Mouse (Mus musculus) right cerebral cortex, postnatal 14 days (tissue): ENCODE measurements around the gene Pofut2.
A peak's percentile ranks its signal among the peaks of the same experiment; 100 is the strongest.

Source experiments
- DNase-seq: peaks from one replicate; pipeline ENCODE4 v3.0.0; 2022

Pofut2 gene

DNA sequence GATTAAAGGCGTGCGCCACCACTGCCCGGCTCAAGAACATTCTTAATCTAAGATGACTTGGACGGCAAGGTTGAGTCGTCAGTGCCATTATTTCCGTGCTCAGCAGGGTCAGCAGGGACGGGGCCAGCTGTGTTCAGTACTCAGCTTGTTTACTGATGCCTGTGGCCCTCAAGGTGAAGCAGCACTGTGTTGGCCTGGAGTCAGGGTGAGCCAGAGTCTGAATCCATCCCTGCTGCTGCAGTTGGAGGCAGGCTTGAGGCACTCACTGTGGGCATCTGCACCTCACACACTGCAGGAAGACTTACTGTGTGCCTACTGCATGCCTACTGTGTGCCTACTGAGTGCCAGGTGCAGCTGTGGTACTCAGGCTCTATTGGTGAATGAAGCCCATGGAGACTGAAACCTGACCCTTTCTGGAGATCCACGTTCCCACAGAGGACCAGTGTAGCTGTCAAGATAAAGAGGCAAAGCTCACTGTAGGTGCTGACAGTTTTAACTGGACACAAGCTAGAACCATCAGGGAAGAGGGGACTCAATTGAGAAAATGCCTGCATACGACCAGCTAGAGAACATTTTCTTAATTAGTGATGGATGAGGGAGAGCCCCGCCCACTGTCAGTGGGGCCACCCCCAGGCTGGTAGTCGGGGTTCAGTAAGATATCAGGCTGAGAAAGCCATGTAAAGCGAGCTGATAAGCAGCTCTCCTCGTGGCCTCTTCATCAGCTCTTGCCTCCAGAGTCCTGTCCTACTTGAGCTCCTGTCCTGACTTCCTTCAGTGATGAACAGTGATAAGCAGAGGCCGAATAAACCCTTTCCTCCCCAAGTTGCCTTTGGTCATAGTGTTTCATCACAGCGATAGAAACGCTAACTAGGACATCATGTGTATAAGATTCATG lies 26.9 kb upstream of the Pofut2 start:
- DNase-seq = no peak

DNA sequence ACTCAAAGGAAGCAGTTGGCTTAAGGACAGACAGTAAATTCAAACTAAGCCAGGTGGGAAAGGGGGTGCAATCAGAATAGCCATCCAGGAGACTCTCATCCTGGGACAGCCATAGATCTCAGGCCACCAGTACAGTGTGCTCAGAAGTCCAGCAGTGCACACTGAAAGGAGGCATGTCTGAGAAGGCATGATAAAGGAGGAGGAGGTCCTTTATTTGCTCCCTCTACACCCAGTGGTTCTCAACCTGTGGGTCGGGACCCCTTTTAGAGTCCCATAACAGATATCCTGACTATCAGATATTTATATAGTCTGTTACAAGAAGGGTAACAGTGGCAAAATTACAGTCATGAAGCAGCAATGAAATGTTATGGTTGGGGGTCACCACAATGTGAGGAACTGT lies 25.8 kb upstream of the Pofut2 start:
- no peak for DNase-seq

DNA sequence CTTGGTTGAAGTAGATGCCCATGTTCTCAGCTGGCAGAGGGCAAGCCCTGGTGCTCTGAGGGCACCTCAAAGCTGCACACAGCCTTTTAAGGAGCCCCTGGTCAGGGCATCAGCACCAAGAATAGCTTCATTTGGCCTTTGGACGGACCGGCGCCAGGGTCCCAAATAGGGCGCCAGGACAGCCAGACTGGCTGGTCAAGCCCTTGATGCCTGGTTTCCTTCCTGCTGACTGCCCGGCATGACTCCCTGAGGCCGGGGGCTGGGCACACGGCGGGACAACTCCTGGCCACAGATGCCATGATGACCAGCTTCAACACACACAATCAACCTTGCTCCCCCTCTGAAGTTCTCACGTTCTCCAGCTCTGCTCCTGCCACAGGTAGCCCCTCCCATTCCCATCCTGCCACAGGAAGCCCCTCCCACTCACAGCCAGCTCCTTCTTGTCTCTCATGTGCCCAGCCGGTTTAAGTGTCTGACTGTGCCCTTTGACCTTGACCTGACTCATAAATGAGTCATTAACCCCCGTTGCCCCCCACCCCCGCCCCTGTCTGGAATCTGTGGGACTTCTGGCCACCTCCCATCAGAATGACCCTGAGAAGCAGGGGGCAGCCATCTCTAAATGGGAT lies 23.9 kb upstream of the Pofut2 start:
- no peak for DNase-seq

DNA sequence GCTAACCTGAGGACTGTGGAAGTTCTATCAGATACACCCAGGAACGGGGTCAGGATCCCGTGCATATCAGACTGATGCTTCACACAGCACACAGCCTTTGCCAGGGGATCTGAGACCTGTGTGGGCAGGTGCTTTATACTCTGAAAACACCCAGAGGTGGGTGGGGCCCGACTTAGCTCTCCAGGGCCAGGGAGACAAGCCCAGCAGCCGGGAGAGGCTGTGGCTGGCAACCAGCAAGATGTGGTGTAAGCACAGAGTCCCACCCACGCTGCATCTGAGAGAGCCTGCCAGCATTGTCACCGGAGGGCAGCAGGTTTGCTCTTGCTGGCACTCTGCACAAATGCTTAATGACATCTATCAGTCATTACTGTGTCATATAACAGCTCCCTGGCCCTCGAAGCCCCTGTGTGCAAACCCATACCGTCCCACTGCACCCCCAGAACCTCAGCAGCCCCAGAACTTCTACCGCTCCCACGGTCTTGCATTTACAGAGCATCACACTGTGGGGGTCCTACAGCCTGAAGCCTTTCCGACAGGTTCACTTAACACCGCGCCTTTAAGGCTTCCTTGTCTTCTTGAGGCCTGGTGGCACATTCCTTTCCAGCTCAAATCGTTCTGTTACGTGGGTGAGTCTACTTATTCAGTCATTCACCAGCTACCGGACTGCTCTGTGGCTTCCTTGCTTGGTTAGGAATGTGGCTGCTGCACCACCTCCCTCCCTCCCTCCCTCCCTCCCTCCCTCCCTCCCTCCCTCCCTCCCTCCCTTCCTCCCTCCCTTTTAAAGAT lies 21.0 kb upstream of the Pofut2 start:
- DNase-seq = no peak

DNA sequence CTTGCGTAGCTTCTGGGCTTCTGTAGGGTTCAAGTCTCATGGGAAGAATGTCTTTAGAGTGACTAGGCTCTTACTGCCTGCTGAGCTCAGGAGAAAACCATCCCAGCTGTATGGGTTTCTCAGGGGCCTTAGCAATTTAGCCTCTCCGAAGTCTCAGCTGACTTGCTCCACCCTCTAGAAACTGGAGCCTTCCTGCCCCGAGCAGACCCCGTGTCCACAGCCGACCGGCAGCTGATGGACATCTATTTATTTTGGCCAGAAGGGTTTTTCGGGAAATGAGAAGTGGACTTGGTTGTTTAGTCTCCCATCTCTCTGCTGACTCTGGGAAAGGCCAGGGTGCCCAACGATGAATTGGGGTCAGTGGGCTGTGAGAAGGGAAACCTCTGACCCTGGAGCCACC lies 18.3 kb upstream of the Pofut2 start:
- DNase-seq = no peak

DNA sequence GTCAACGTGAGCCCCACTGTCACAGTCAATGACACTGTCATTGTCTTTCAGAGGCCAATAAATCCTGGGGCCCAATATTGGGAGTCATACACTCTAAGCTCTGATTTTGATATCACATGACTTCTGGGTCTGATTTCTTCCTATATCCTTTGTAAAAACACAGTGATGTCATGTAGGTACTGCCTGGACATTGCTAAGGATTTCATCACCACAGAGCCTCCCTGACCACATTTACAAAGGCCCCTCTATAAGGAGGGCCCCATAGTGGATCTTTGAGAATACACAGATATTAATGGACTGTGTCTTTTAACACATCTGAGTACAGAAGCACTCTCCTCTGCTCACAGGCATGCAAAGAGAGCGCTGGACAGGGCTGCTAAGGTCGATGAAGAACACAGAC lies 16.6 kb upstream of the Pofut2 start:
- no peak for DNase-seq

DNA sequence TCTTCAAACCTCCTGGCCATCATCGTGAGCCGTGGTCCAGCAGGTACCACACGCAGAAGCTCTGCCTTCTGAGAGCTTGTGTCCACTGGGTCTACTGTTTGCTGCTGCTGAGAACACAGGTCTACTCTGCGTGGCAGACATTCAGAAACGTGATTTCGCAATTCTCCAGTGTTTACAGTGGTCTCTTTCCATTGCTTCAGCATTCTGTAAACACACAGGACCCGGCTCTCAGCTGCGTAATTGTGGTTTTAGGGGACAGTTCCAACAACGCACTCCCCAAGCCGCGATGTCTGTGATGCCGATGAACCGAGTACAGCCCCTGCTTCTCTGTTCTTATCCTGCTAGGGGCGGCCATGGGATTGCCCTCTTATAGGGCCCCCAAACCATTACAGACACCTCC lies 16.1 kb upstream of the Pofut2 start:
- DNase-seq = no peak

DNA sequence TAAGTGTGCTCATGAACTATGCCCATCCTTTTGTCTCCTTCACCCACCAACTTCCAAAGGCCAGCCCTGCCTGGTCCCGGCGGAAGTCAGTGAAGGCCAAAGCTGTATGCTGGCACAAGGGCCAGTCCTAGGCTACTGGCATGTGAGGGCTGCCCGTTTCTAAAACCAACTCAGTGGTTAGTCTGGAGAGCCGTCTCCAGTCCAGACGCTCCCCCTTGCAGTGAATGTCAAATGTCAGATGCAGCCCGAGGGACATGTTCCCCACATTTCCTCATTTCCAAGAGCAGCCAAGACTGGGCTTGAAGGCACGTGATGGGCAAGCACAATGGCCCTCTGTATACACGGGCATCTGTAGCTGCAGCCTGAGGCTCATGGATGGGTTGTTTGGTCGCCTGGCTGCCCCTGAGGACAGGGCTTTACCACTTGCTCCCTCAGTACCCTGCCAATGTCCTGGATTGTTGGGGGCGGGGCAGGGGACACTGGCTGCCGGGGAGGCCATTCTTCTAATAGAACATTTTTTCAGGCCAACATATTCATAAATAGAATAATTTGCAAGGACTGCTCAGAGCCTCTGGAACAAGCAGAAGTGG lies 15.4 kb upstream of the Pofut2 start:
- no peak for DNase-seq

DNA sequence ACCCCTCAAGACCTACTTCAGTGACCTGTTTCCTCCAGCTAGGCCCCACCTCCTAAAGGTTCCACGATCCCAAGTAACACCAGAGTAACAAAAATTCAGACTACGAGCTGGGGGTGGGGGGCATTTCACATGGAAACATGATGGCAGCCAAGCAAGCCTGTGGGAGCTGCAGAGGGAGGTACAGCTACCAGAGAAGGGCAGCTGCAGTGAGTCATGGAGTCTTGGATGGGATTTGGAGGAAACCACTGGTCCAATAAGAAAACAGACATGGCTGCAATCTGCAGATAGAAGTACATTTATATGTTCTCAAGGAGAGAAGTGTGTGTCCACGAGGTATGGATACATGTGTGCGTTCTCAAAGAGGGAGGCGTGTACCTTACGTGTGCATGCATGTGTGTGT lies 14.2 kb upstream of the Pofut2 start:
- DNase-seq = no peak

DNA sequence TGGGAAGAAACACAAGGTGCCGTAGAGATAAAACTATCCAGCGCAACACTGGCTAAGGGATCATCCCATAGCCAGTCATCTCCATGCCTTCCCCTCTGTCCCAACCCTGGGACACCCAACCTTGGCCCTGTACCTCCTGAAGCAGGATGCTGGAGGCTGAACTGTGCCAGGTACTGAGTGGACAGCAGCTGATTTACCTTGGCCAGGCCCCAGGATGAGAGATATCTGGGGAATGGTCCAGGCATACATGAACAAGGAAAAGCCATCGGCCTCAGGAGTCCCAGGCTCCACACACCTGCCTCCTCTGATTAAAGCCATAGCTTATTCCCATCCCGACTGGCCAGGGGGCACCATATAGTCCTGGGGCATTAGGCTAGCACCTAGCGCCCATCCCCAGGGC lies 12.0 kb upstream of the Pofut2 start:
- DNase-seq = no peak

DNA sequence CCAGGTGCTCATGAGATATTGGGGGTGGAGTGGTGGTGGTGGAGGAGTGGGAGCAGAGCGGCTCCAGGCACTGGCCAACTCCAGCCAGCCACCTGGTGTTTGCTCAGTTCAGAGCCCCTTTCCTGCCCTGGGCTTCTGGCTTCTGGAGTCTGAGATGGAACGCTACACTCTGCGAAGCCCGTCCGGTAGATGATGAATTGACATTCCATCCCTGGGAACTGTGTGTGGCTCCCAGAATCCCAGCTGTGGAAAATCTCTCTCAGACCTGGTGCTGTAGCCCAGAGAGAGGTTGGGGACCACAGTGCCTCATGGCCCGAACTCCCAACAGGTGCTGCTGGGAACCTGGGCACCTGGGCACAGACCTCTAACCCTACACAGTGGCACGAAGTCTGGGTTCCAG lies 11.3 kb upstream of the Pofut2 start:
- DNase-seq = no peak

DNA sequence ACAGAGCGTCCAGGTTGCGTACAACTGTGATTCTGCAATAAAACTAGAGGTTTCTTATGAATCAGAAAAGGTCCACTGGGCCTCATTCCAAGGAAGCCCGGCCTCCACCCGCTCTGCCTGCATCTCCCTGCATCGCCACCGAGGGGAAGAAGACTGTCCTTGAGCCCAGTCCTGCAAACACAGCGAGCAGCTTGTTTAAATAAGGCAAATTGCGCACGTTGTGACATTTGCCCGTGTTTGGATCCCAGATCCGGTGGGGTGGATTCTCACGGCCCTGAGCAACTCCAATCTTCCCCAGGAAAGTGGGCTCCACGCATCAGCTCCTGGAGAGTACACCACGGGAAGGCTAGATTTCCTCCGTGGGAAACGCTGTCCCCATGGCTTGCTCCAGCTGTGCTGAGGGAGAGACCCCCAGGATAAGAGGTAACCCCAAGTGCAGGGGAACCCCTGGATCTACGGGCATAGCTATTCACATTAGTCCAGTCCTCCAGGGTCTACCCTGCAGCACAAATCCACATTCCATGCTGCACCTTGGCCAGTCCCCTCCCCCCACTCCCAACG lies 7.7 kb upstream of the Pofut2 start:
- DNase-seq = no peak

DNA sequence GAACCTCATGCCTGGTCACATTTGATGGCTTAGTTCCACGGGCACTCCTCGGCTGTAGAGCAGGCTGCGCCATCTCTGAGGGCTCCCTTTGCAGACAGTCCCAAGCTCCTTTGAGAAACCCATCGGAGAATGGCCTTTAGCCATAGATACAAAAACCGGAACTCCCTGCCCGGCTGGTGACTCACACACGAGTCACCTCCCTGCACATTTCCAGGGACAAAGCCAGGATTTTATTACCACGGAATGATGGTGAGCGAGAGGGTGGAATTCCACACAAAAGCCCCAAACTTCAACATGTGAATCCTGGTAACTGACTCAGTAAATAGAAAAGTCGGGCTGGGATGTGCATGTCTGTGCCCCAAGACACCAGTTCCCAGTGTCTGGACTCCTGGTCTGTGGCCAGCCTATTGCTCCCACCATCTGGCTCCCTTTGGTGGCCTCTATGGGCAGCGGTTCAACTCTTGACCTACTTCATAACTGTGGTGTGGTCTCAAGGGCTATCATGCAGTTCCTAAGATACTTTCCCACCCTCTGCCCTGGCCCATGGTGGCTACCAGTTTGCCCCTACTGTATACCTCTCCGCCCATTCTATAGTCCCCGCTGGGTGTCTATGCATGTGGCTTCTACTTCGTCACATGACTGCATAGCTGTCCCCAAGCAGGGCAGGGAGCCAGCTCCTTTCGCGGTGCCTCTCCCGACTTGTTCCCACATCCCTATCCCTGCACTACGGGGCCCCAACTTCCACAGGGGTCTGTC lies 7.1 kb upstream of the Pofut2 start:
- DNase-seq = no peak

DNA sequence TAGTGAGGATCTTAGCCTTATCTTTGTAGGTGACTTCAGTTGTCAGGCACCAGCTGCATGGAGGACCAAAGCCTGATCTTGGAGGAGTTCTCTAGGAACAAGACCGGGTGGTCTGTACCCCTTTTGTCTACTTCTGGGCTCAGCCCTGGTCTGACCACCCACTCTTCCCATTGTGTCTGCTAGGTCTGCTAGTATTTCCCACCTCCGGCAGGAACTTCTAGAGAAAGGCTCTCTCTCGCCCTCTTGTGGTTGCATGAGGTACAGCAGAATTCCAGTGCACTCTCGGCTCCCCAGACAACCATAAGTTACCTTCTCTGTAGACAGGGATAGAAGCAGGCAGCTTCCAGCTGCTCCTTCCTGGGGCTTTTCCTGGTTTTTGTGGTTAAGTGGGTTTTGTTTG lies 6.2 kb upstream of the Pofut2 start:
- peak; percentile 78 for DNase-seq

DNA sequence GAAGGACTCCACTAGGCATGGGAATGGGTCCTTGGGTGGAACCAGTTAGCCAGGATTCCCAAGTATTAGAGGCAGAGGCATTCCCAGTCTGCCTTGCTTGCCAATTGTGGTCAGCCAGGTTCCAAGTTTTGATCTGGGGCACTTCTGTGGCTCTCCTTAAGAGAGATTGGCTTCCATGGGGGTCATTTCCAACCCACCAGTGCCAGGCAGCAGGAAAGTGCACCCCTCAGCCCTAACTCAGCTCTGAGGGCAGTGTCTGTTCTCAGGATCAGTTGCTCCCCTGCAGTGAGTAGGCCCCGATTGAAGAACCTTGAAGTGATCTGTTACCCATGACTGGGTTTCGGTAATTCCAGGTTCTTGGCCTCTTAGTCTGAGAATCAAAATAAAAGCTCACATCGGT lies 3.8 kb upstream of the Pofut2 start:
- DNase-seq = no peak

DNA sequence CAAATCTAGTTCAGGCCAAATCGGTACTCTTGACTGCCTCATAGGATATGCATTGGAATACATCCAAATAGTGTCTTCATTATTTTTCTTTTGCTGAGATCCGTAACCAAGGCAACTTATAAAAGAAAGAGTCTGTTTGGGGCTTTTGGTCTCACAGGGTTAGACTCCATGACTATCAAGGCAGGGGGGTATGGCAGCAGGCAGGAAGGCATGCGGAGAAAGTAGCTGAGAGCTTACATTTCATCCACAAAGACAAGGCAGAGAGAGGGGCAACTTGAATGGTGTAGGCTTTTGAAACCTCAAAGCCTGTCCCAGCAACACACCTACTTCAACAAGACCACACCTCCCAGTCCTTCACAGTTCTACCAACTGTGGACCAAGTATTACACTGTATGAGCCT lies 3.3 kb upstream of the Pofut2 start:
- DNase-seq = no peak

DNA sequence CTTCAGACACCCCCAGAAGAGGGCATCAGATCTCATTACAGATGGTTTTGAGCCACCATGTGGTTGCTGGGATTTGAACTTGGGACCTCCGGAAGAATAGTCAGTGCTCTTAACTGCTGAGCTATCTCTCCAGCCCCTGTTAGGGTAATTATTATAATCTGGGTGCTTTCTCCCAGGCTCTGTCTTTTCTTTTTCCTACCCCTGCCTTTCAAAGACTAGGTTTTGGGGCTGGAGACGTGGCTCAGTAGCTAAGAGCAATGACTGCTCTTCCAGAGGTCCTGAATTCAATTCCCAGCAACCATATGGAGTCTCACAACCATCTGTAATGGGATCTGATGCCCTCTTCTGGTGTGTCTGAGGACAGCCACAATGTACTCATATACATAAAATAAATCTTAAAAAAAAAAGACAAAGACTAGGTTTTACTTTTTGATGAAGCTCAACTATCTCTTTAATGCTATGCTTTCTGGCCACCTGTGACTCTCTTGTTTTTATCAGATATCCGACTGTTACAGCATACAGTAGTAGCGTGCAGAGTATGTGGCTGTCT lies 902 bp upstream of the Pofut2 start:
- DNase-seq = no peak

DNA sequence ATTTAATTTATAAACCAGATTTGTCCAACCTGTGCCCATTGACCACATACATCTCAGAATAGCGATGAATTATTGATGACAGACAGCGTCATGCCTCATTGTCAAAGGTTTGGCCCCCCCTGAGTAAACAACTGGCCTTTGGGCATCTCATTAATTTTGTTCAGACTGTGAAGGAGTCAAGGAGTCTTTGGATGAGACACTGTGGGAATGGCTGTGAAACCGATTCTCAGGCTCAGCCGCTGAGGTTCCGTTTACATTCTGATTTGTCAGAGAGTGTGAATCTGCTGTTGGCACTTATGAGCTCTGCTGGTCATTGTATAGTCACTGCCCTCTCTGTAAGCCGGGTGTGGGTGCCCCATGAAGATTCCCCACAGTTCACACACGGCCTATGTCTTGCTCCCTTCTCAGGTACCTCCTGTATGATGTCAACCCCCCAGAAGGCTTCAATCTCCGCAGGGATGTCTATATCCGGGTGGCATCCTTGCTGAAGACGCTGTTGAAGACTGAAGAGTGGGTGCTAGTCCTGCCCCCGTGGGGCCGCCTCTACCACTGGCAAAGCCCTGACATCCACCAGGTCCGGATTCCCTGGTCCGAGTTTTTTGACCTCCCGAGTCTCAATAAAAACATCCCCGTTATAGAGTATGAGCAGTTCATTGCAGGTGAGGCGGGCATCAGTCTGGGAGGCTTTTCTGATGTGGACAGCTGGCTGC lies 1.3 kb downstream of the Pofut2 start:
- DNase-seq = no peak

DNA sequence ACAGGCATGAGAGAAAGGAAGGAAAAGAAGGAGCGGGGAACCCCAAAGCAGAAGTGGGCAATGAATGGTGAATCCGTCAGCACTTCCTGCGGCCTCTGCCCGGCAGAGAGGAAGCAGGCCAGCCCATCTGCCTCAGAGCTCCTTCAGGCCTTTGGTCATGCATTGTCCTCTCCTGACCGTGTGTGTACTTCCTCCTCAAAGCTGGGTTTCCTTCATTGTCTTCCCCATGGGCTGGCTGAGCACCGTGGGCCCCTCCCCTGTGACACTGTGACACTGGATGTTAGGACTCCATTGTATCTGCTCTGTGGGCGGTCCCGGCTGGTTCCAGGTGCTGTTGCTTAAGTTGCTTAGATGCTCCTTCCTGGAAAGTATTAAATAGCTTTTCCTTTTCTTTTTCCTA lies 7.3 kb downstream of the Pofut2 start:
- no peak for DNase-seq

DNA sequence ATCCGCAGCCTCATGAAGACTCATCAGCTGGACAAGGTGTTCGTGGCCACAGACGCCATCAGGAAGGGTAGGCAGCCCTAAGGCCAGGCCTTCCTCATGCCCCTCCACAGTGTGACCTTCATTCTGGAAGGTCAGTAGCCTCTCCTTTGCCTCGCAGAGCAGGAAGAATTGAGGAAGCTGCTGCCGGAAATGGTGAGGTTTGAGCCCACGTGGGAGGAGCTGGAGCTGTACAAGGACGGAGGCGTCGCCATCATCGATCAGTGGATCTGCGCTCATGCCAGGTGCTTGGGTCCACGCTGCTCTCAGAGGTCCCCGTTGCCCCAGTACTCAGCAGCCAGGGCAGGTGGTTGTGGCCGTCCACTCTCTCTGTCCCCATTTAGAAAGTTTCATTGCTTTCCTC lies 8.0 kb downstream of the Pofut2 start:
- no peak for DNase-seq

DNA sequence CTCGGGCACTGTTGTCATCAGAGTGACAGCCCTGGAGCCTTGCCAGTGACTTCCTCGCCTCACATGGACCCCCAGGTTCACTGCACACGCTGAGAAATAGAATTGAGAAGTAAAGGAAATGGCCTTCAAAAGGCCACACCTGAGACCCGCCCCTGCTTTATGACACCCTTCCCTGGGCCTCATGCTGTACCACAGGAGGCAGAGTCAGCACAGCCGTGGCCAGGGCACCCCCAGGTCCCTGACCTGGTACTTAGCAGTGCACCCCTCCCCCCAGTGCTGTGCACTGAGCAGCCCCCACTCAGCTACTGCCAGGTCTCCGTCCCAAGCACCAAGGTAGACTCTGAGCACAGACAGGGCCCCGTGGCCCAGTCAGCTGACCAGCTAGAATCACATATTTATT lies 10.1 kb downstream of the Pofut2 start:
- DNase-seq = no peak
